ENCODE assay signal across 15 mouse cellular contexts in genomic region chr8:103632543-103632942, GRCm38 (mm10).
"Had no signal": no experiment of that assay in that cellular context is flagged by ENCODE, and none has a peak within 500 bp of the region (broad histone marks: within the 10 kb centered on the region; RNA-seq: fewer than 3 reads in every experiment).

No protein-coding gene starts in this region.

- H3K4me2 ChIP-seq: limb, embryonic 13.5 days; midbrain, embryonic 13.5 days; neural tube, embryonic 12.5 days; stomach, embryonic 15.5 days had no signal

- DNase-seq: kidney, adult 11 months; kidney, adult 9 months; kidney, postnatal 36 days; layer of hippocampus, adult 9-11 months; layer of hippocampus, postnatal 36 days; retina, postnatal 1 day; right cerebral cortex, postnatal 4 days; thymus, postnatal 36 days had no signal

- H3K27me3 ChIP-seq: limb, embryonic 13.5 days; midbrain, embryonic 13.5 days; stomach, embryonic 15.5 days had no signal

- ATAC-seq: inflammation-experienced regulatory T-cells, adult 6 months; midbrain, embryonic 13.5 days had no signal

- H3K36me3 ChIP-seq: limb, embryonic 13.5 days; midbrain, embryonic 13.5 days; neural tube, embryonic 12.5 days; stomach, embryonic 15.5 days had no signal

- H3K9me3 ChIP-seq: limb, embryonic 13.5 days; midbrain, embryonic 13.5 days; neural tube, embryonic 12.5 days; stomach, embryonic 15.5 days had no signal

- H3K27ac ChIP-seq: kidney, postnatal 0 days; limb, embryonic 13.5 days; liver, embryonic 14.5 days; midbrain, embryonic 13.5 days; neural tube, embryonic 12.5 days; stomach, embryonic 15.5 days had no signal

- H3K4me3 ChIP-seq: limb, embryonic 13.5 days; midbrain, embryonic 13.5 days; neural tube, embryonic 12.5 days; stomach, embryonic 15.5 days had no signal

- H3K4me1 ChIP-seq: limb, embryonic 13.5 days; midbrain, embryonic 13.5 days; stomach, embryonic 15.5 days had no signal

- H3K9ac ChIP-seq: limb, embryonic 13.5 days; liver, embryonic 14.5 days; midbrain, embryonic 13.5 days; neural tube, embryonic 12.5 days; stomach, embryonic 15.5 days had no signal
